ENCODE assay signal across 17 mouse cellular contexts in the genomic region with DNA sequence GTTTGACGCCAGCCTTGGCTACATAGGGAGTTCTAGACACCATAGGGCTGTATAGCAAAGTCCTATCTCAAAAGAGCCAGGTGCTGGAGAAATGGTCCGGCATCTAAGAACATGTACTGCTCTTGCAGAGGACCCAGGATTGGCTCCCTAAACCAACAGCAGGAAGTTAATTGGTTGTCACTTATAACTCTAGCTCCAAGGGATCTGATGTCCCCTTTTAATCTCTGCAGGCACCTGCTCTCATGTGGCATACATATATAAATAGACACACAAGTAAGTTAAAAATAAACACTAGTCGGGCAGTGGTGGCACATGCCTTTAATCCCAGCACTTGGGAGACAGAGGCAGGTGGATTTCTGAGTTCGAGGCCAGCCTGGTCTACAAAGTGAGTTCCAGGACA. TPM values are rescaled to one million over a fixed set of nuclear protein-coding genes. Genes with fewer than 3 reads are reported as not detected.
"Had no signal": no experiment of that assay in that cellular context is flagged by ENCODE, and none has a peak within 500 bp of the region (broad histone marks: within the 10 kb centered on the region; RNA-seq: fewer than 3 reads in every experiment).

No protein-coding gene starts in this region.

- H3K4me2 ChIP-seq: liver, embryonic 13.5 days; midbrain, embryonic 12.5 days; midbrain, embryonic 15.5 days; neural tube, embryonic 13.5 days had no signal

- ATAC-seq: midbrain, embryonic 15.5 days had no signal

- H3K4me1 ChIP-seq: midbrain, embryonic 12.5 days; neural tube, embryonic 13.5 days had no signal

- H3K9ac ChIP-seq: liver, embryonic 13.5 days; midbrain, embryonic 12.5 days; midbrain, embryonic 15.5 days; neural tube, embryonic 13.5 days had no signal

- H3K9me3 ChIP-seq: liver, embryonic 13.5 days; midbrain, embryonic 12.5 days; midbrain, embryonic 15.5 days; neural tube, embryonic 13.5 days had no signal

- H3K27me3 ChIP-seq: midbrain, embryonic 12.5 days; midbrain, embryonic 15.5 days; neural tube, embryonic 13.5 days had no signal

- DNase-seq: kidney, postnatal 10 days; kidney, postnatal 36 days; layer of hippocampus, postnatal 36 days; liver, embryonic 13.5 days; lung, adult 2 months; lung, postnatal 14 days; lung, postnatal 4 days; thymus, adult 2 months; thymus, postnatal 14 days; thymus, postnatal 4 days had no signal

- H3K4me3 ChIP-seq: left cerebral cortex, adult 2 months; liver, embryonic 13.5 days; midbrain, embryonic 12.5 days; midbrain, embryonic 15.5 days; neural tube, embryonic 13.5 days had no signal

- H3K27ac ChIP-seq: left cerebral cortex, adult 2 months; liver, embryonic 13.5 days; midbrain, embryonic 12.5 days; midbrain, embryonic 15.5 days; neural tube, embryonic 13.5 days; stomach, postnatal 0 days had no signal

RNA-seq across cellular contexts. Expression of a gene that starts 10.9 kb away (rescaled TPM):
- total RNA-seq: megakaryocyte, adult 5-6 weeks; neutrophil, adult 5-6 weeks had no signal

RNA-seq across cellular contexts. Expression of a gene that starts 14.4 kb away (rescaled TPM):
- total RNA-seq: megakaryocyte, adult 5-6 weeks had no signal
